Mouse (Mus musculus): ENCODE measurements around the gene Siva1.

DNA sequence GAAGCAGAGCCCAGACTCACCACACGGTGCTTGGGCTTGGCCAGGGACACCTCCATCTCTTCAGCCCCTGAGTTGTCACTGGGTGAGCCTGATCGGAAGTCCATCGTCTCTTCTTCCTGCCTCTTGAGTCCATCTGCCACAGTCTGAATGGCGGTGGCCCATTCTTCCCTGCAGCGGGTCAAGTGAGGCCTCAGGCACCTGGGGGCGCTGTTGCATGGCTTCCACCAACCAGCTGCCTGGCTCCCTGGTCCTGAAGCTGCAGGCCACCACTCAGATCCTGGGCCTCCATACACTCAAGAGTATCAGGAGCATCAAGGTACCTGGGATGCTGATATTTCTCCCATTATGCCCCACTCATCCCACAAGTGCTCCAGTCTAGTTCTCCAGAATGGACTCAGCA is 14.6 kb downstream of the Siva1 start:
- TF ChIP-seq CTCF (IDR thresholded peaks at IDR 0.05; ENCODE audit: insufficient read depth, low read length) = 0 out of 2 replicates have a peak, but pooled peaks have one; percentile 19
- no peak for TF ChIP-seq POLR2A (IDR thresholded peaks at IDR 0.05; ENCODE audit: borderline replicate concordance, extremely low read depth, low read depth, low read length)
